ENCODE assay signal across 12 mouse cellular contexts in the genomic region with DNA sequence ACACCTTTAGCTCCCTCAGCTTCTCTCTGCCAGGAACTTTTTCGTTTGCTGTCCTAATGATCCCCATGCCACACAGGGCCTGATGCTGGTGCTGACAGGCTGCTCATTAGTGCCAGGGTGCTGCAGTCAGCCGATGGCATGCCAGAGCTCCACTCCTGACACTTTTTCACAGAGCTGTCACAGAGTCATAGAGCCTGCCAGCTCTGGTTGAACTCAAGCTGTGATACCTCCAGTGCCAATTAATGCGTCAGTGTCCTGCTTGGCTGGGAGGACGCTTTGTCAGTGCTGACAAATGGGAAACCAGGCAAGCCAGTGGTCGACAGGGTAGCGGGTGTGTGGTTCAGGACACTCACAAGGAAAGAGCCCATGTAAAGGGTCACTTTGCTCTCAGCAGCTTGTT.
A peak's percentile ranks its signal among the peaks of the same experiment; 100 is the strongest.
DNase-seq lines count a peak whose midpoint lies in the region; ATAC-seq lines count a peak whose summit lies in the region.
"Had no signal": no experiment of that assay in that cellular context is flagged by ENCODE, and none has a peak within 500 bp of the region (broad histone marks: within the 10 kb centered on the region; RNA-seq: fewer than 3 reads in every experiment).

No protein-coding gene starts in this region.

- H3K9ac ChIP-seq in forebrain, embryonic 16.5 days (replicated peaks; ENCODE audit: low read depth, low read length): no peak overlapping the region
- H3K9ac ChIP-seq: embryonic facial prominence, embryonic 13.5 days had no signal

- H3K4me2 ChIP-seq in forebrain, embryonic 16.5 days (ENCODE audit: low read length): no peak overlapping the region
- H3K4me2 ChIP-seq: embryonic facial prominence, embryonic 13.5 days had no signal

- peak overlapping the region; percentile 58 for H3K27ac ChIP-seq in forebrain, embryonic 16.5 days (ENCODE audit: low read length)
- H3K27ac ChIP-seq: embryonic facial prominence, embryonic 13.5 days; gastrocnemius, adult 2 months had no signal

- no peak overlapping the region for H3K4me3 ChIP-seq in forebrain, embryonic 16.5 days (replicated peaks; ENCODE audit: low read length)
- H3K4me3 ChIP-seq: embryonic facial prominence, embryonic 13.5 days; gastrocnemius, adult 2 months; myocyte had no signal

- H3K4me1 ChIP-seq in forebrain, embryonic 16.5 days (replicated peaks; ENCODE audit: control insufficient read depth, insufficient read depth, low read length): peaks cover 13% of the 10 kb centered on the region
- H3K4me1 ChIP-seq: embryonic facial prominence, embryonic 13.5 days had no signal

- intact Hi-C loops in left cerebral cortex, postnatal 10 days (cut with DNase I): no loop called here

- WGBS in forebrain, embryonic 16.5 days: 21% methylated on average over 6 of the region's 6 CpGs

- no peaks in the 10 kb centered on the region for H3K36me3 ChIP-seq in forebrain, embryonic 16.5 days (ENCODE audit: control insufficient read depth, insufficient read depth)
- H3K36me3 ChIP-seq: embryonic facial prominence, embryonic 13.5 days had no signal

- no peaks in the 10 kb centered on the region for H3K9me3 ChIP-seq in forebrain, embryonic 16.5 days (ENCODE audit: control insufficient read depth, low read length)
- H3K9me3 ChIP-seq: embryonic facial prominence, embryonic 13.5 days had no signal

- peak; percentile 96 for ATAC-seq in forebrain, embryonic 16.5 days

- DNase-seq in left cerebral cortex, postnatal 10 days (ENCODE audit: extremely low spot score in 1 of 2, low spot score in 2 of 2): peak; percentile 15 to 23
- no peak for DNase-seq in left cerebral cortex, adult 11 months (ENCODE audit: low spot score)
- peak; percentile 86 to 91 for DNase-seq in cerebellum, adult 18-20 months
- DNase-seq in layer of hippocampus, adult 9-11 months: peak; percentile 59
- DNase-seq in gastrocnemius, postnatal 4 days (ENCODE audit: low spot score in 2 of 2): no peak
- DNase-seq in ovary, postnatal 36 days (ENCODE audit: low spot score): no peak
- DNase-seq: gastrocnemius, adult 2 months; kidney, postnatal 4 days; lung, postnatal 4 days had no signal

- H3K27me3 ChIP-seq in forebrain, embryonic 16.5 days (replicated peaks; ENCODE audit: control insufficient read depth, insufficient read depth, low read length): no peaks in the 10 kb centered on the region
- H3K27me3 ChIP-seq: embryonic facial prominence, embryonic 13.5 days had no signal

Comparison
In these comparisons a context has a peak if more than half of its experiments do, and no peak if none do; other contexts are left out.
1. DNase-seq: peak in left cerebral cortex, postnatal 10 days (2 of 2), cerebellum, adult 18-20 months (2 of 2) and layer of hippocampus, adult 9-11 months (single experiment); none in left cerebral cortex, adult 11 months (single experiment), gastrocnemius, postnatal 4 days (0 of 2) and ovary, postnatal 36 days (single experiment).